Mouse (Mus musculus): ENCODE measurements around the gene Olfr1176. TPM values are rescaled to one million over a fixed set of nuclear protein-coding genes. Genes with fewer than 3 reads are reported as not detected.

Olfr1176 gene
- total RNA-seq (2023; ENCODE audit: inconsistent age), result not detected in 4 replicates

GRCm38 (mm10) chr2:88336421-88336820 is at the start of gene Olfr1176:
Gene Olfr1176, plus strand, starts transcription at chr2:88336721.

GRCm38 (mm10) chr2:88315035-88315434 is 21.5 kb upstream of the Olfr1176 start, which contains the start of gene Olfr1174-ps:
Gene Olfr1174-ps, minus strand, starts transcription at chr2:88315135.

DNA sequence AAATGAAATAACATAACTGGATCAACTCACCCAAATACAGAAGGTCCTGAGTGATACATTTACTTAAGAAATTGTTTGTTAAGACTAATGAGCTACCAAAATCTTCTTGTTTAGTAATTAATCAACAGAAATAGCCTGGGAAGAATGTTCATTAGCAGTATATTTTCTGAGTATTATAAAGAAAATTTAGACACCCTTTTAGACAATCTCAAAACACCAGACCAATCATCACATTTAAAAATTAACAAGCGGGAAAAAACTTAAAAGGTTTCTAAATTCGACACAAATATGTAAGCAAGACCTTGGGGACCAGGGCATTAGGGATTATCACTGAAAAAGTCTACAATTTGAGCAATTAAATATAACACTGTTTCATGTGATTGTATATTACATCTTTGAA is 9.4 kb upstream of the Olfr1176 start, which contains the start of gene Olfr1175-ps:
Gene Olfr1175-ps (minus strand): TSS at position 101 of the 400 bp plus-strand sequence.

DNA sequence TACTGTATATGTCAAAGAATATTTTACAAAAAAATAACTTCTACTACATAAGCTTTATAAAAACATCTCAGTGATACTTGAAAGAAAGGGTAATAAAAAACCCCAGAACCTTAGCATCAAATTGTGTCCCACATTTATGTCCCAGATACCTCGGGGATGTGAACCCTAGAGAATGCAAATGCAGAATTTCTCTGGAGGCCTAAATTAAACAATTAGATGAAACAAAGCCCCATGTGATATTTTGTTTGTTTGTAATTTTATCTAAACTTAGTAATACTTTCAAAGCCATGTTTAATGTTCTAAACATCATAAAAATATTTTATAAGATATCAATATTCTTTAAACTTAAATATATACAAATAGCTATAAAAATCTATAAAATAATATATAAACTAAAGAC is 9.9 kb downstream of the Olfr1176 start, which contains the start of gene Olfr1177-ps:
Gene Olfr1177-ps (minus strand): TSS at position 101 of the 400 bp plus-strand sequence.

GRCm38 (mm10) chr2:88386762-88387161 is 50.2 kb downstream of the Olfr1176 start, which contains the start of gene Olfr1178:
Gene Olfr1178, plus strand, starts transcription at chr2:88387062.

Other genes starting within 250 kb of the Olfr1176 start
- gene Olfr1164, start 242.8 kb upstream of the Olfr1176 start, total RNA-seq (2023; ENCODE audit: inconsistent age), result not detected in 4 replicates
- gene Olfr1166, start 208.4 kb upstream of the Olfr1176 start, total RNA-seq (2023; ENCODE audit: inconsistent age), result not detected in 4 replicates
- not detected in 4 replicates for gene Olfr1167, start 181.5 kb upstream of the Olfr1176 start, total RNA-seq (2023; ENCODE audit: inconsistent age)
- gene Olfr1168, start 154.8 kb upstream of the Olfr1176 start, total RNA-seq (2023; ENCODE audit: inconsistent age), result not detected in 4 replicates
- gene Olfr1170, start 108.4 kb upstream of the Olfr1176 start, total RNA-seq (2023; ENCODE audit: inconsistent age), result not detected in 4 replicates
- gene Olfr1173, start 56.8 kb upstream of the Olfr1176 start, total RNA-seq (2023; ENCODE audit: inconsistent age), result not detected in 4 replicates
- gene Olfr1174-ps, start 21.6 kb upstream of the Olfr1176 start, total RNA-seq (2023; ENCODE audit: inconsistent age), result not detected in 4 replicates
- not detected in 4 replicates for gene Olfr1175-ps, start 9.5 kb upstream of the Olfr1176 start, total RNA-seq (2023; ENCODE audit: inconsistent age)
- gene Olfr1177-ps, start 9.8 kb downstream of the Olfr1176 start, total RNA-seq (2023; ENCODE audit: inconsistent age), result not detected in 4 replicates
- not detected in 4 replicates for gene Olfr1178, start 50.3 kb downstream of the Olfr1176 start, total RNA-seq (2023; ENCODE audit: inconsistent age)
- gene Olfr1179, start 69.7 kb downstream of the Olfr1176 start, total RNA-seq (2023; ENCODE audit: inconsistent age), result not detected in 4 replicates
- gene Olfr1180, start 82.4 kb downstream of the Olfr1176 start, total RNA-seq (2023; ENCODE audit: inconsistent age), result not detected in 4 replicates
- gene Olfr1181, start 89.5 kb downstream of the Olfr1176 start, total RNA-seq (2023; ENCODE audit: inconsistent age), result not detected in 4 replicates
- gene Gm13757, start 112.4 kb downstream of the Olfr1176 start, total RNA-seq (2023; ENCODE audit: inconsistent age), result not detected in 4 replicates
- not detected in 4 replicates for gene Olfr1183, start 118.1 kb downstream of the Olfr1176 start, total RNA-seq (2023; ENCODE audit: inconsistent age)
- not detected in 4 replicates for gene Olfr1184, start 146.9 kb downstream of the Olfr1176 start, total RNA-seq (2023; ENCODE audit: inconsistent age)
- not detected in 4 replicates for gene Olfr1185-ps1, start 156.6 kb downstream of the Olfr1176 start, total RNA-seq (2023; ENCODE audit: inconsistent age)
- not detected in 4 replicates for gene Olfr1186, start 181.8 kb downstream of the Olfr1176 start, total RNA-seq (2023; ENCODE audit: inconsistent age)
- not detected in 4 replicates for gene Olfr1188, start 220.2 kb downstream of the Olfr1176 start, total RNA-seq (2023; ENCODE audit: inconsistent age)
- gene Olfr1189, start 249.7 kb downstream of the Olfr1176 start, total RNA-seq (2023; ENCODE audit: inconsistent age), result not detected in 4 replicates

Data from B cell, adult (primary cell).